Mouse (Mus musculus): ENCODE measurements around the gene Rngtt. TPM values are rescaled to one million over a fixed set of nuclear protein-coding genes. Genes with fewer than 3 reads are reported as not detected.

The Rngtt gene
- polyA plus RNA-seq, 1 experiment from 2014 or later = 34.5 TPM

DNA sequence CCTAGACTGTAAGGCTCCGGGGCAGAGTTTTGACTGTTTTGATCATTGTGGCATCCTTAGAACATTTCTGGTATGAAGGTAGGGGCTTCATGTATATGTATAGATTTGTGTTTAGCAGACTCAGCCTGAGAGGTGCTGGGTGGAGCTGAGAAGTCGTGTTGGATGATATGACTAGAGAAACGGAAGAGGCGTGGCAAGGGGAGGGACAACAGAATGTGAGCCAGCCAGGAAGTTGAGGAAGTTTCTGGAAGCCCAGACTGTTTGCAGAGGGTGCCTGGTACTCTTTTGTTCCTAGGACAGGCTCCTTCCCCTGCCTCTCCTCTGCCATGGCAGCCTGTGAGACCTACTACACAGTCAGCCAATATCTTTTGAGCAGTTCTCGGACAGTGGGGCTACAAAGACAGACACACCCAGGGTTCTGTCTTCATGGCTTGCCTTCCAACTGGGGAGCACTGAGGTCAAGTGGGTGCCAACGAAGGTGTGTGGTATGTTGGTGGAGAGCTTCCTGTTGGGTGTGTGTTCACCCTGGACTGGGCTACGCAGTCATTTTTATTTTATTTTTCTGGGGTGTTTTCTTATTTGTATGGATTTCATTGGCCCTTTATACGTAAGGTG is 237.3 kb downstream of the Rngtt start:
- H3K27me3 ChIP-seq (ENCODE audit: control insufficient read depth, insufficient read depth, low read length) = no peaks in the 10 kb centered on the region
- DNase-seq (ENCODE audit: low spot score) = no peak
- no peak for ATAC-seq (ENCODE audit: insufficient number of reproducible peaks, low FRiP score, low TSS enrichment, low read depth)
- no peak overlapping the region for H3K4me2 ChIP-seq (ENCODE audit: low read depth, severe bottlenecking)
- no peak overlapping the region for H3K4me3 ChIP-seq (ENCODE audit: low read depth, low read length)
- no peaks in the 10 kb centered on the region for H3K4me1 ChIP-seq (ENCODE audit: control insufficient read depth, insufficient read depth, low read length)
- no peaks in the 10 kb centered on the region for H3K36me3 ChIP-seq (ENCODE audit: control insufficient read depth, insufficient read depth, low read length)
- 85% methylated on average over 8 of the region's 8 CpGs for WGBS
- no peak overlapping the region for H3K27ac ChIP-seq (replicated peaks; ENCODE audit: low read depth, low read length)
- no peak overlapping the region for H3K9ac ChIP-seq (ENCODE audit: low read length)
- no peaks in the 10 kb centered on the region for H3K9me3 ChIP-seq (ENCODE audit: control insufficient read depth, low read length)

GRCm38 (mm10) chr4:33549606-33550005 is 239.5 kb downstream of the Rngtt start:
- H3K9ac ChIP-seq (ENCODE audit: low read length) = no peak overlapping the region
- no peak for DNase-seq (ENCODE audit: low spot score)
- WGBS = 54% methylated on average over 5 of the region's 5 CpGs
- no peak overlapping the region for H3K4me2 ChIP-seq (ENCODE audit: low read depth, severe bottlenecking)
- H3K4me3 ChIP-seq (ENCODE audit: low read depth, low read length) = no peak overlapping the region
- H3K36me3 ChIP-seq (ENCODE audit: control insufficient read depth, insufficient read depth, low read length) = no peaks in the 10 kb centered on the region
- H3K27me3 ChIP-seq (ENCODE audit: control insufficient read depth, insufficient read depth, low read length) = no peaks in the 10 kb centered on the region
- H3K9me3 ChIP-seq (ENCODE audit: control insufficient read depth, low read length) = no peaks in the 10 kb centered on the region
- H3K4me1 ChIP-seq (ENCODE audit: control insufficient read depth, insufficient read depth, low read length) = no peaks in the 10 kb centered on the region
- no peak overlapping the region for H3K27ac ChIP-seq (replicated peaks; ENCODE audit: low read depth, low read length)
- no peak for ATAC-seq (ENCODE audit: insufficient number of reproducible peaks, low FRiP score, low TSS enrichment, low read depth)

Small RNAs within 50 kb of the gene (microRNA-seq; reads per million reads assigned to microRNA genes)
- not detected for gene Mir8118

Other genes with a start within 250 kb of the Rngtt start
- gene Gabrr2, start 247.3 kb upstream of the Rngtt start, polyA plus RNA-seq (2014; fragmentation: Nextera tagmentation; extraction: Ambion mirVana) = 0.23 and 0.27 TPM in 2 replicates
- not detected in 2 replicates for gene Gabrr1, start 177.8 kb upstream of the Rngtt start, polyA plus RNA-seq (2014; fragmentation: Nextera tagmentation; extraction: Ambion mirVana)
- 0.69 and 0.95 TPM in 2 replicates for gene Pm20d2, start 120.6 kb upstream of the Rngtt start, polyA plus RNA-seq (2014; fragmentation: Nextera tagmentation; extraction: Ambion mirVana)
- 10.9 and 12.0 TPM in 2 replicates for gene Srsf12, start 101.3 kb upstream of the Rngtt start, polyA plus RNA-seq (2014; fragmentation: Nextera tagmentation; extraction: Ambion mirVana)
- gene Pnrc1, start 20.1 kb upstream of the Rngtt start, polyA plus RNA-seq (2014; fragmentation: Nextera tagmentation; extraction: Ambion mirVana) = 109 and 111 TPM in 2 replicates

All from limb, embryonic 11.5 days (tissue).